Mouse (Mus musculus): ENCODE measurements around the gene Thg1l.

Thg1l gene

GRCm38 (mm10) chr11:45943891-45944642, 11.2 kb downstream of the Thg1l start:
- DNase-seq (ENCODE audit: low read depth, low spot score), result peak; percentile 33
- Histone ChIP-seq H3K27me3 (ENCODE audit: control insufficient read depth, insufficient read depth, low read length, poor library complexity, severe bottlenecking) (no peaks in the 10 kb centered on the region), H3K36me3 (ENCODE audit: control insufficient read depth, insufficient read depth, low read length, poor library complexity, severe bottlenecking) (peaks cover 2% of the 10 kb centered on the region; the same call in 1 of the 2 replicates)

DNA sequence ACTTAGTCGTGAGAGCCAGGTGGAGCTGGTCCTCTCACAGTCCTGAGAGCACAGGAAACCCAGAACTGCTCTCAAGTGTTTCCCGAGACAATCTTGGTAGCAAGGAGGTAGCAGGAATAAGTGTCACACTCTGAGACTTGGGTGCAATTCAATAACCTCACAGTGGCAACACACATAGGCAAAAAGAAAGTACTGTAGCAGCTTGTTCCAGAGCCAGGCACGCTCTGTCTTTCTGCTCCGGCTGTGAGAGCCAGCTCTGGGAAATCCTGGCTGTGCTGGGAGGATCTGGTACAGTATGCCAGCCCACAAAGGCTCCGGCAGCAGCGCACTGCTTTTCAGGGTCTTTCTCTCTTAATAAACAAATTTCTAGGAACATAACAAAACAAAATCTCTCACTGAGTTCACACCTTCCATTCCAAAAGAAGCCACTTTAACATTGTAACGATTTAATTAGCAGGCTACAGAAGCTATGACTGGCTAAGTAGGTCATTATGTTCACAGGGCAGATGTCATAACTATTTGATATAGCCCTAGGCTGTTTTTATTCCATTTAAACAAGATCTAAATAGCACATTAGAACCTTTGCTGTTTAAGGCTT, 12.1 kb downstream of the Thg1l start:
- Histone ChIP-seq H3K27me3 (ENCODE audit: control insufficient read depth, insufficient read depth, low read length, poor library complexity, severe bottlenecking) (no peaks in the 10 kb centered on the region), H3K36me3 (ENCODE audit: control insufficient read depth, insufficient read depth, low read length, poor library complexity, severe bottlenecking) (peaks cover 2% of the 10 kb centered on the region; the same call in 1 of the 2 replicates)
- no peak for DNase-seq (ENCODE audit: low read depth, low spot score)

DNA sequence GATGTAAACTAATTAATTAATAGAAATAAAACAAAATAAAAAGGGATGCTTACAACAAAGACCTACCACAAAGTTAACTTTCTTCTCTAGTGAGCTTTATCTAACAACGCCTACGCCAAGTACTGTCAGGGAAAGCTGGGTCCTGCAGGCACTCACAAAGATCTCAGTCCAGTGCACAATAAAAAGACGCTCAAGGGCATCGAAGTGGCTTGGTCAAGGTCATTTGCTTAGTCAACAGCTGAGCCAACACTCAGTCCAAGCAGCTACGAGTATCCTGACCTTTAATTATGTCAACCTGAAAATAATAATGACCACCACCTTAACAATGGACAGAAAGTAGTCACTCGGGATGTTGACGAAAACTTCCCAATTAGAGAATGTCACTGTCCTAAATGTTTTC, 13.0 kb downstream of the Thg1l start:
- Histone ChIP-seq H3K27me3 (ENCODE audit: control insufficient read depth, insufficient read depth, low read length, poor library complexity, severe bottlenecking) (no peaks in the 10 kb centered on the region), H3K36me3 (ENCODE audit: control insufficient read depth, insufficient read depth, low read length, poor library complexity, severe bottlenecking) (no peaks in the 10 kb centered on the region)
- no peak for DNase-seq (ENCODE audit: low read depth, low spot score)

DNA sequence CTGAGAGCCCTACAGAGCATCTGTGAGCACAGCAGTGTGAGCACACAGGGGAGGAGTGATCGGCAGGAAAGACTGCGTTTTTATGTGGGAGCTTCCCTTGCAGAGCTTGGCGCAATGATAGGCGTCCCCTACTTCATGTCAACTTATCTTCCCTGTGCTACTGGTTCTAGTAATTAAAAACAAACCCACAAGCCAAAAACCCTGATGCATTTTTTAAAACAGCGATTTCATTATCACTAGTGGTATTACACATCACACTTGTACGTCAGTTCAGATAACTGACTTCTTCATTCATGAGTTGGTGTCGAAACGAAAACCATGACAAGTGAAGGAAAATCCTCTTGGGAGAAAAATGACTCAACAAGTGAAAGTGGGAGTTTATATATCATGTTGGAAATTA, 16.4 kb downstream of the Thg1l start:
- no peaks in the 10 kb centered on the region for H3K27me3 ChIP-seq (ENCODE audit: control insufficient read depth, insufficient read depth, low read length, poor library complexity, severe bottlenecking)
- no peaks in the 10 kb centered on the region for H3K36me3 ChIP-seq (ENCODE audit: control insufficient read depth, insufficient read depth, low read length, poor library complexity, severe bottlenecking)
- DNase-seq (ENCODE audit: low read depth, low spot score), result no peak

DNA sequence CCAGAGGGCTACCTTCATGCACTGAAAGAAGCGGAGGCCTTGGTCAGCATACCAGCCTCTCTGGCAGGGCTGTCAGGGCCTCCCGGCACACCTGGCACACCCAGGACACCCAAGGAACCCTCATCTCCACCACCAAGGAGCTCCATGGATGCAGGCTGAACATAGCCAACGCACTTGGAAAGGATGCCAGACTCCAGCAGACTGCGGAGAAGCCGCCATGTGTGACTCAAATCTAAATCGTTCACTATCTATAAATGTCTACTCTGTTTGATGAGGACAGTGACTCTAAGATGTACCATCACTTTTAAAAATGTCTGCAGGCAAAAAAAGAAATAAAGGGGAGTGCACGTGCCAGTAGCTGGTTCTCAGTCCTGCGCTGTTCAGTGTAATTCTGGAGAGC, 17.8 kb downstream of the Thg1l start:
- peaks cover 12% of the 10 kb centered on the region for H3K36me3 ChIP-seq (ENCODE audit: control insufficient read depth, insufficient read depth, low read length, poor library complexity, severe bottlenecking)
- no peak for DNase-seq (ENCODE audit: low read depth, low spot score)
- no peaks in the 10 kb centered on the region for H3K27me3 ChIP-seq (ENCODE audit: control insufficient read depth, insufficient read depth, low read length, poor library complexity, severe bottlenecking)

GRCm38 (mm10) chr11:45932771-45933170, 22.5 kb downstream of the Thg1l start:
- peaks cover 16% of the 10 kb centered on the region for H3K36me3 ChIP-seq (ENCODE audit: control insufficient read depth, insufficient read depth, low read length, poor library complexity, severe bottlenecking)
- H3K27me3 ChIP-seq (ENCODE audit: control insufficient read depth, insufficient read depth, low read length, poor library complexity, severe bottlenecking), result no peaks in the 10 kb centered on the region
- DNase-seq (ENCODE audit: low read depth, low spot score), result no peak

DNA sequence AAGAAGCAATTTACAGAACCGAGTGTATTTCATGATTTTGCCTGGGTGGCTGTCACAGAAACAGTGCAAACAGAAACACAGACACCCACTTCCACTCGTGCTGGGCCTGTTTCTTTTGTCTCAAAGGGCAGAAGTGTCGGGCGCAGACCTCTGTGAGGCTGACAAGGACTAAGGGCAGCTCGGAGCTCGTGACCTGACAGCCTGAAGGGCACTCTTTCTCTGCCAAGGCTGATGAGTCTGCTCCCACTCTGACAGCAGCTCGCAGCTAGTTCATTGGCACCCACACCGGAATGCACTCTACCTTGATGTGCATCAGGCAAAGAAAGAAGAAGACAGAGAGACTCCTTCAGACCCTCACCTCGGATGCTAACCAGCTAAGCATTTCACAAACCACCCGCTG, 25.8 kb downstream of the Thg1l start:
- peaks cover 16% of the 10 kb centered on the region for H3K36me3 ChIP-seq (ENCODE audit: control insufficient read depth, insufficient read depth, low read length, poor library complexity, severe bottlenecking)
- no peak for DNase-seq (ENCODE audit: low read depth, low spot score)

DNA sequence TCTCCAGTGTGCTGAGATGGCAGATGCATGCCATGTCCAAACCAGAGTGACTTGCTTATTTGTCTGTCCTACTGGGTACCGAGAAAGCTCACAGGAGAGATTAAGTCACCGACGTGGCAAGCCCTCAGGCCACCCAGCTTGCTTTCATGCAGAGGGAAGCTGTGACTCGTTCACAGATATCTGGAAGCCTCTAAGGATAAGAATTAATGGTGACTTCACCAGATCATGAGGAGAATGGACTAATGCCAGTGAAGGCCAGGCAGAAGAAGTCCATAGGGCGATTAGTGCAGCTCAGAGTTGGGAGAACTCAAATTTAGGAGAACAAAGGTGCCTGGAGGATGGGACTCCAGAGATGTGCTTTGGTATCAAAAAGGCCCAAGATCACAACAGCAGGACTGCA, 27.8 kb downstream of the Thg1l start:
- Histone ChIP-seq H3K27me3 (ENCODE audit: control insufficient read depth, insufficient read depth, low read length, poor library complexity, severe bottlenecking) (no peaks in the 10 kb centered on the region), H3K36me3 (ENCODE audit: control insufficient read depth, insufficient read depth, low read length, poor library complexity, severe bottlenecking) (0 out of 2 replicates have a peak, but pooled peaks cover 4% of the 10 kb centered on the region)
- no peak for DNase-seq (ENCODE audit: low read depth, low spot score)

More for the DNA sequence above, 25.8 kb downstream of the Thg1l start:
- H3K27me3 ChIP-seq (ENCODE audit: control insufficient read depth, insufficient read depth, low read length, poor library complexity, severe bottlenecking), result no peaks in the 10 kb centered on the region

DNA sequence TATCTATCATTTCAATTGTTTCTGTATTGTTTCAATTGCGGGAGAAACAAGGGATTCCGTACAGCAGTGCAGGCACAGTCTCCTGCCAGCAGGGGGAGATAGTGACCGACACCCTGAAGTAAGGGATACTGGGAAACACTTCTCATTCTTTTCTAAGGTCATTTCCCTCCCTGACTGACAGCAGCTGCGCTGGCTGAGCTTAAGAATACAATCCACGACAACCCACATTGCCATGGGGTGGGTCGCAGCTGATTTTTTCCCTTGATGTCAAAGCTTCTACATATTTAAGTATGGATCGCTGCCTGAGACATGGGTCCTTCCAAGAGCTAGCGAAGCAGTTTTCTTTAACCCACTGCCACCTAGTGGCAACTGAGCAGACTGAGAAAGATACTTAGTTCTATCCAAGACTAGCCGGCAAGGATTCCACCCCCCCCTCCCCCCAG, 28.6 kb downstream of the Thg1l start:
- peak; percentile 83 for DNase-seq (ENCODE audit: low read depth, low spot score)
- Histone ChIP-seq H3K36me3 (ENCODE audit: control insufficient read depth, insufficient read depth, low read length, poor library complexity, severe bottlenecking) (0 out of 2 replicates have a peak, but pooled peaks cover 2% of the 10 kb centered on the region), H3K27me3 (ENCODE audit: control insufficient read depth, insufficient read depth, low read length, poor library complexity, severe bottlenecking) (no peaks in the 10 kb centered on the region)

DNA sequence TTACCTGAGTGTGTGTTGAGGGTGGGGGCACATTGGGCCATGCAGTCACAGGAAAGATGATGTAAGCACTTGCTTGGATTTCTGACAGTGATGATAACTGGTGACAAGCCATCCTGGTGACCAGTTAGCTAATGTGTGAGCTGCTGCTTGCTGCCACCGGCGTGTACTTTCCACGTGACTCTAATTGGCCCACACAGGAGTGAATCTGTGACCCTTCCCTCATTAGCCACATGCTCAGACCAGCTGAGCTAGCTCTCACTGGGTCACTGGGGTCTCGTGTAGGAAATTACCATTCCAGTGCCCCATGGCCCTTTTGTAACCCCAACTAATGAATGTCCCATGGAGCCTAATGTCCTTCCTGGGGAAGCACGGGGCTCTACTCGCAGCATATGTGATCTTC, 29.9 kb downstream of the Thg1l start:
- H3K27me3 ChIP-seq (ENCODE audit: control insufficient read depth, insufficient read depth, low read length, poor library complexity, severe bottlenecking), result no peaks in the 10 kb centered on the region
- 0 out of 2 replicates have a peak, but pooled peaks cover 2% of the 10 kb centered on the region for H3K36me3 ChIP-seq (ENCODE audit: control insufficient read depth, insufficient read depth, low read length, poor library complexity, severe bottlenecking)
- DNase-seq (ENCODE audit: low read depth, low spot score), result no peak

DNA sequence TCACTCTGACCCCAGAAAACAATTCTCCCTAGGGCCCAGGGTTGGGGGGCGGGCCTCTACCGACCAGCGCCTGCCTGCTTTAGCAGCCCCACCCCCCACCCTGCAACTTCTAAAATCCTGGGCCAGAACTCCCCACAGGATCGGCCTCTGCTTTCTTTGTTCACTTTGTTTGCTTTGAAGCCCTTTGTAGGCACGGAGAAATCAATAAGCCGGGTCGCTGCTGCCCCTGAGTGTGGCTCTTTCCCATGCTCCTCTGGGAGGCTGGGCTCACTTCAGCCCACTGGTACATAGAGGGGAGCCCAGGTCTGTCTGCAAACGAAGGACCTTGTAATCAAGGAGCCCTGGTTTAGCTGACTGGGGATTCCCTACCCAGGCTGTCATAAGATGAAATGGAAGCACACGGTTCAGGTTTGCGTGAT, 33.8 kb downstream of the Thg1l start:
- DNase-seq (ENCODE audit: low read depth, low spot score), result no peak
- Histone ChIP-seq H3K36me3 (ENCODE audit: control insufficient read depth, insufficient read depth, low read length, poor library complexity, severe bottlenecking) (no peaks in the 10 kb centered on the region), H3K27me3 (ENCODE audit: control insufficient read depth, insufficient read depth, low read length, poor library complexity, severe bottlenecking) (no peaks in the 10 kb centered on the region)

DNA sequence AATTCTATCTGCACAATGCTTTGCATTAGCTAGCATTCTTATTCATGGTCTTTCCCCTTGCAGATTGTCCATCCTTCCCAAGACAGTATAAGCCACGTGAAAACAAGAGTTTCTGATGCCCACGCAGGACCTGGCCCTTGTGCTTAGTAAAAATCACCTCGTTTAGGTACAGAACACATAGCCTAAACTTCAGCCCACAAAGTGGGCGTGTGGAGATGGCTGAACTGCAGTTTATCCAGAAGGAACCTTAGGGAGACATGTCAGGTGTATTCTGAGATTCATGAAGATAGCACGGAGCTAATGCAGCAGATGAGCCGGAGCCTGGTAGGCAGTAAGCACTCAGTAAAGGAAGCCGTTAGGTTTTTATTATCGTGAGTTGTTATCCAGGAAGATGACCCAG, 34.3 kb downstream of the Thg1l start:
- Histone ChIP-seq H3K36me3 (ENCODE audit: control insufficient read depth, insufficient read depth, low read length, poor library complexity, severe bottlenecking) (no peaks in the 10 kb centered on the region), H3K27me3 (ENCODE audit: control insufficient read depth, insufficient read depth, low read length, poor library complexity, severe bottlenecking) (no peaks in the 10 kb centered on the region)
- no peak for DNase-seq (ENCODE audit: low read depth, low spot score)

- DNase-seq (ENCODE audit: low read depth, low spot score), result no peak
- Histone ChIP-seq H3K36me3 (ENCODE audit: control insufficient read depth, insufficient read depth, low read length, poor library complexity, severe bottlenecking) (no peaks in the 10 kb centered on the region), H3K27me3 (ENCODE audit: control insufficient read depth, insufficient read depth, low read length, poor library complexity, severe bottlenecking) (no peaks in the 10 kb centered on the region)
These were observed 36.5 kb downstream of the Thg1l start for GRCm38 (mm10) chr11:45918836-45919235.

- Histone ChIP-seq H3K36me3 (ENCODE audit: control insufficient read depth, insufficient read depth, low read length, poor library complexity, severe bottlenecking) (no peaks in the 10 kb centered on the region), H3K27me3 (ENCODE audit: control insufficient read depth, insufficient read depth, low read length, poor library complexity, severe bottlenecking) (no peaks in the 10 kb centered on the region)
- DNase-seq (ENCODE audit: low read depth, low spot score), result no peak
These were observed 37.3 kb downstream of the Thg1l start for GRCm38 (mm10) chr11:45918018-45918417.

DNA sequence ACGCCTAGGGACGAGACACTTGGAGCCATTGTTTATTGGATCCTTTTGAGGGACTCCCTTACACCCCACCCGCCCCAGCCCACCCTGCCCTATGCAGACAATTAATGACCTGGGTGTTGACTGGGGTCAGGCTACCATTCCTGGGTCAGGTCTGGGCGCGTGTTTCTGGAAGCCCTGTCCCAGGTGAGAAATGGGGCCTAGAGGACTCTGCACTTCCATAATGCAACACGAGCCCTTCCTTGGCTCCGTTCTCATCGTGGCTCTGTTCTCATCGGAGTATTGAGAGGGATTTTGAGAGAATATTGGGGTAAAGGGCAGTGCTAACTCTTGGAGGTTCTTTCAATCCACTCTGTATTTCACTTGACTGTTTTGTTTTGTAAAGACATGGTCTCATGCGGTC, 39.1 kb downstream of the Thg1l start:
- peaks cover under 1% of the 10 kb centered on the region; the same call in 1 of the 2 replicates for H3K36me3 ChIP-seq (ENCODE audit: control insufficient read depth, insufficient read depth, low read length, poor library complexity, severe bottlenecking)
- H3K27me3 ChIP-seq (ENCODE audit: control insufficient read depth, insufficient read depth, low read length, poor library complexity, severe bottlenecking), result no peaks in the 10 kb centered on the region
- no peak for DNase-seq (ENCODE audit: low read depth, low spot score)

All from splenic B cell, adult 2 months (primary cell).